Mouse (Mus musculus): ENCODE data around the gene Acp2.

Gene Acp2

DNA sequence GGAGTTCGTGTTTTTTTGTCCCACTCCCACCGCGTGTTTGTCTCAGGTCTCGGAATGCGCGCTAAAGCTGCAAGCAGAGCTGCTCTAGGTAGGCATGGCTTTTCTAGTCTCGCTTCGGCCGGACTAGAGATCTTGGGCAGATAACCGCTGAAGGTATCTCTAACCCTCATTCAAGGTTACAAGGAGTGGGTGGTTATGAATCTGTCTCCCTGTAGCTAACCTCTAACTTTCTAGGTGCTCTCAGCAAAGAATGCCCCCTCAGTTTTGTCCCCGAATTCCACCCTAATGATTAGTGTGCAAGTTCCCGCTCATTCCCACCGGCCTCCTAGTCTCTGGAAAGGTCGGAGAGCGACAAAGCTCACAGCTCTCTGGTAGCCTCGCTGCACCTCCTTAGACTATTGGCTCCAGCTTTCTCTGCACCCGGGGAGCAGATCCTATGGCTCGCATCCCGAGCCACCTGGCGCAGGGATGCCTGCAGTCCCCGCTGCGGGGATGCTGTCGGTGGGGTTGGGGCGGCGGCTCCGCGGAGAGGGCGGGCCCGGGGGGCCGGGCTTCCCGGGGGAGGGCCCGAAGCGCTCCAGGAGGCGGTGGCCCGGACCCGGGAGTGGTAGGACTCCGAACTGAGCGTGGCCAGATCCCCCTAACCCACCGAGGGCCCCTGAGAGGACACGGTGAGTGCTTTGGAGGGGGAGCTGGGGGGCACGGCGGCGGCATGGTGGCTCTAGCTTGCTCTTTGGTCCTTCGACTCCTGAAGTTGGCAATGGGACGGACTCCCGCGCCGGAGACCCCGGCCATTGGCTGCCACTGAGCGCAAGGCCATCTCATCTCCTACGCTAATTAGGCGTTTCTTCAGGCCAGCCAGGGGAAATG, 53.8 kb downstream of the Acp2 start:
- no peak for DNase-seq

DNA sequence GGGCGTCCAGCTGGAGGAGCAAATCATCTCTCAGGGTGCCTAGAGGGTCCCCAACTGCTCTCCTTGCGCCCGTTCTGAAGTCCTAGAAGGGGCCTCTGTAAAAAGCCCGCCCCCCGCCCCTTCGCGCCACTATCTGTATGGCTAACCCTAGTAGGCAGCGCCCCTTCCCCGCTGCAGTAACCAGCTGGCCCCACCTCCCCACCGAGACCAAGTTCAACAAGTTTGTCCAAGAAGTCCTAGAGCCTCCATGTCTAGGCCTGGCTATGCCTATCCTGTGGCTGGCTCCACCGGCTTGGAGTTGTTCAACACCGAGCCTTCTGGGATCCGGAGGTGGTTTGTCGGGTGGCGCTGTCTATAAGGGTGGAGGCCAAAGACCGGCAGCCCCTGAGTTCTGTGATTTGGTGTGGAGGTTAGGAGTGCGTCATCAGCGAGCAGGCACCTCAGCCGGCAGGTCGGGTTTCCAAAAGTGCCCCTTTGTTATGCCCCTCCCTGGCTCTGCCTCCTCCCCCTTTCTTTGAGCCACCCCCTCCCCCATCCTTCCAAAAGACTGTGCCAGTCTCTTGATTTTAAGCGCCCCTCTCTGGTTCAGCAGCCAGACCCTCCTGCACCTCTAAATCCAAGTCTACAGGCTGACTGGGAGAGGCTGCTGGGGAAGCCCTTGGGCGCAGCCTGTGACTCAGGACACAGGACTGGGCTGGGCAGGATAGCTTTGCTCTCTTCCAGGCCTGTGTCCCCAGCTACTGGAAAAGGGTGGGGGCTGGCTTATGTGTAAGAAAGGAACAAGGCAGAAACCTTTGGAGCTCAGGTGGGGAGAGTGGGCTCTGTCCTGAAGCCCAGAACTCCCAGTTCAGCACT, 54.7 kb downstream of the Acp2 start:
- DNase-seq = no peak

DNA sequence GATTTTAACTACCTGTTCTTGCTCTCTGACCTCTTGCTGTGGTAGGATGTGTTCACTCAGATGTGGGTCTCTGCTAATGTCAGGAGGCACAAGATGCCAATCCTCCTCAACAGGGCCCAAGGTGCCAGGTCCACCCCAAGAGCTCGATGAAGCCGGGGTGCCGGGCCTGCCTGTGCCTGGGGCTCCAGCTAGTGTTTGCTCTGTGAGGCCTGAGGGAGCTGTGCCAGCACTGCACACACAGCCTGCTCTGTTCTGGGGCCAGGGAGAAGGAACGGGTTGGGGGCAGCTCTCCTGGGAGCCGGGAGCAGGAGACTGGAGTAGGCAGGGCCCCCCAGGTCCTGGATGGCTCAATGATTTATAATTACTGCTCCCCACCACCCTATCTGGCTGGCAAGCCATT, 55.4 kb downstream of the Acp2 start:
- DNase-seq = no peak

DNA sequence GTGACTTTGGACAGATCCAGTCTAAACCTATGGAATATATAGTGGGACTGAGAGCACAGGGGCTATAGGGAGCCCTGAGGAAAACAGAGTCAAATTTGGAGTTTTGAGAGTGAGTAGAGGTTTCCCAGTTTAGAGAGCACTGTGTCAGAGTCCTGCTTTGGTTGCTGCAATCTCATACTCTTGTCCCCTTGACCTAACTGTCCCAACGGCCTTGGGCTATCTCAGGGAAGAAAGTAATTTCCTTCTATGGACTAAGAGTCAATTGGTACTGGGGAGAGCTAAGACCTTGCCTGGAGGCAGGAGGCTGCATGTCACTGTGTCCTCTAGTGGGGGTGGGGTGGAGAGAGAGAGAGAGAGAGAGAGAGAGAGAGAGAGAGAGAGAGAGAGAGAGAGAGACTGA, 56.1 kb downstream of the Acp2 start:
- no peak for DNase-seq

DNA sequence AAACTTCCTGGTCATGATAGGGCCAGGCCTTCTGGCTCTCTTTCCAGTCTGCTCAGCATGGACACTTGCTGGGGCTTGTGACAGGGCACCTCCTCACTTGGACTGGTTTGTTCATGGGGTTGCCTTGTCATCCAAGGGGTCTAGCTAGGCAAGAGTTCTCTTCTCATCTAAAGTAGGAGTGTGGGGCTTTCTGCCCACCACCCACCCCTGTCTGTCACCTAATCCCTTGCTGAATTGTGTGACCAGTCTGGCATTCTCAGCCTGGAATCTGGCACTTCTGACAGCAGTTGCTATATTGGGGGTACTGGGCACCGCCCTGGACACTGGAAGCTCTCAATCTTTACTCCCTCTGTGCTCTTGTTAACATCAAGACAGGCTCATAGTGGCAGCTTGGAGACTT, 56.8 kb downstream of the Acp2 start:
- DNase-seq = no peak
